Mouse (Mus musculus) thymus, postnatal 25 days (tissue): Measurements from ENCODE around the gene Pam.
"Not testable (repeated sequence)": the region's sequence is repeated elsewhere in the genome, so short reads cannot be mapped to it uniquely, and the experiment has no call there.

Source experiments
- DNase-seq: peaks from one replicate; pipeline ENCODE4 v3.0.0; 2022

The Pam gene

DNA sequence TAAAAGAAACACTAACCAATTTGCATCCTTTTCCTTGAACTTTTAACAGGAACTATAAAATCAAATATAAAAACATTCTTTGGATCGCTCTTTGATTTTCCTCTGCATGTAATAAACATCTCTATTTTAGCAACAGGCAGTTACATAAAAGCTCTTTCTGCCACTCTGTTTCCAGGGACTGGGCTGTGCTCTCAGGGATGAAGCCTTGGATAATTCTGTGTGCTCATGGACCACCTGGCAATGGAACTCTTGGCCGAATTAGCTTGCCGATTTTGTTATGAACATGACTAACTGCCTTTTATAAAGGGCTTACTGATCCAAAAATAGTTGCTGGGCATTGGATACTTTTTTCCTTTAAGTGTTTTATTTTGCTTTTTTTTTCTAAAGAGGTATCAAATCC, 134.8 kb downstream of the Pam start:
- no peak for DNase-seq

- no peak for DNase-seq
These were observed 135.3 kb downstream of the Pam start for GRCm38 (mm10) chr1:97960124-97960523.

DNA sequence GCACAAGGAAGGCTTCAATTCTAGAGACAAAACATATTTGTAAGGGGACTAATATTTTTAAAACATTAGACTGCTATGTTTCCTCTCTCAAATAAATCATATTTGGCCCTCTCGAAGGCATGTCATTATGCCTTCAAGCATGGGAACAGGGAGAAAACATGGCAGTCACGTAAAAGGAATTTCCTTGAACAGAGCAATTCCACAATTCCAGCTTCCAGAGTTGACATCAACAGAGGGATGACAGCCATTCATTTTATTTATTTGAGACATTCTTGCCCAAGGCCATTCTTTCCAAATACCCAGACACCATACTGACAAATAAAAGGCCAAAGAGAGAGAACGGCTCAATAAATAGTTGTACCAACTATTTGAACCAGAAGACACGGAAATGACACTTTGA, 136.7 kb downstream of the Pam start:
- DNase-seq = no peak

- not testable (repeated sequence) for DNase-seq
These were observed 146.2 kb downstream of the Pam start for GRCm38 (mm10) chr1:97949258-97949657.

GRCm38 (mm10) chr1:97947100-97947499, 148.3 kb downstream of the Pam start:
- DNase-seq = no peak

- no peak for DNase-seq
These were observed 151.4 kb downstream of the Pam start for GRCm38 (mm10) chr1:97943908-97944608.

DNA sequence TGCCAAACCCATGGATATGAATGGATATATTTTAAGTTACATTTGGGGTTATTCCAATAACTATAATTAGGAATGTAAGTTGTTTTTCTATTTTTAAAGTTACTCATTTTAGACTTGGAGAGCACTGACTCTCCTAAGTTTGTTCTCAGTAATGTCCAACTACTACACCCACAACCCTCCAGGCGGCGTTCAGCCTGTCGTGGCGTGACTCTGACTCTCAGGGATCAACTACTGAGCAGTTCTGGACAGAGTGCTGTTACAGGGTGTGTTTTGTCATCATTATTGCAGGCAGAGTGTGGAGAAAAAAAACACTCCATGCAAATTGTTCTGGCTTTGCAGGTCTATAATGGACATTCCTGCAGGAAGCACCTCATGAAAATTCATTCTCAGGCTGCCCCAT, 152.0 kb downstream of the Pam start:
- no peak for DNase-seq

DNA sequence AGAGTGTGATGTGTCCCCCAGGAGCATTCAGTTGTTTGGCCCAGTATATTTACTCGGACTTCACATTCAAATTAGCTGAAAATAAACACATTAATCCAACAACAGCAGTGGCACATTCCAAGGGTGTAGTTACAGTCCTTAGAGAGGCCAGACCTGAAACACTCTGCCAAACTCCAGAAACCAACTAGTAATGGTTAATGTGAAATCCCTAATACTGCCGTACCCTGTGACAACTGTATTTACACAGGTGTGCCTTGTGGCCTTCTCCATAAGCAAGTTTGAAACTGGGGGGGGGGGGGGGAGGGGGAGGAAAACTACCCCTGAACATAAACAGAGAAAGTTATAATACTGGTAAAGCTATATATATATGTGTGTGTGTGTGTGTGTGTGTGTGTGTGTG, 152.5 kb downstream of the Pam start:
- no peak for DNase-seq

DNA sequence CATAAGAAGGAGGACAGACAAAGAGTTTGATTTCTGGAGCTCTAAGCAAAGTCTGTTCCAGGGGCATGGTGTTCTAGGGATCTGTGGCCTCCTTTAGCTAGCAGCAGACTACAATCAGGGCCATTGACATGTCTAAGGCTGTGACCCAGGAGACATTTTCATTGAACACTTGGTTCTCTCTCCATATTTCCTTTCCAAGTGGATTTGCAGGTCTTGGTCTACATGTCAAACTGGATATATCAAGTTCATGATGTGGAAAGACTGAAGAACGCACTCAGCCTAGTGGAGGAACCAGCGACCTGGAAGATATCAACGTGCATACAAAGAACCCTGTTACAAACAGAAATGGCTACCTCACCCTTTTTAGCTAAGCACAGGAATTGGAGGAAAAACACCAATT, 156.9 kb downstream of the Pam start:
- no peak for DNase-seq

DNA sequence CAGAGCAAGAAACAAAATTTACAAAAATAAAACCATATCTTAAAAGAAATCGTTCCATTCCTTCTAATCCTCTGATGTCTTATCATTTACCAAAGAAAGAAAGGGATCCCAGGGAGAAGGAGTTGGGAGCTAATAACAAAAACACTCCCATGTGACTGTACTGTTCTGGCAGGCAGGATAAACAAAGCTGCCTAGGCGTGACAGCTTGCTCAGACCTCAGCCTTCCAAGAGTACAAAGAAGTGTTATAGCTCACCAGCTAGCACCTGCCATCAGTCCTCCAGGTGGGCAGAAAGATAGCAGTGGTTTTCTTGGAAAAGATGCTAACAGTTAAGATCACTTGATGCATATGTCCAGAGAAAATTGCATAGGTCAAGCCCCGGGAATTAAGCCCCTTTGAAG, 157.4 kb downstream of the Pam start:
- DNase-seq = no peak

GRCm38 (mm10) chr1:97934940-97935339, 160.5 kb downstream of the Pam start:
- no peak for DNase-seq

DNA sequence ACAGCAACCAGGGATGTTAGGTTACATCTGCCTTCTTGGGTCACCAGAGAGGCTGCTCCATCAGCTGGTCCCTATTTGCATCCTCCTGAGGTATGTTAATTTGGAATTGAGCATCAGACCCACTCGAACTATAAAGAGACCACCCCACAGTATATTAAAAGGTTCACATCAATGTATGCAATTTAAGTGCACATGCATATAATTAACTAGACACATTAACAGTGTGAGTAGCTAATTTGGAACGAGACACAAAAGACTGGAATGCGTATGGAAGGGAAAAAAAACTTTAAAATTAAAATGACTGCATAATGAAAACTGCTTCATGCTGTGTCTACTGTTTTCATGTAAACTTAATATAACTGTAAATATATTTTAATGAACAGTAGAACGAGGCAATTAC, 164.2 kb downstream of the Pam start:
- no peak for DNase-seq

DNA sequence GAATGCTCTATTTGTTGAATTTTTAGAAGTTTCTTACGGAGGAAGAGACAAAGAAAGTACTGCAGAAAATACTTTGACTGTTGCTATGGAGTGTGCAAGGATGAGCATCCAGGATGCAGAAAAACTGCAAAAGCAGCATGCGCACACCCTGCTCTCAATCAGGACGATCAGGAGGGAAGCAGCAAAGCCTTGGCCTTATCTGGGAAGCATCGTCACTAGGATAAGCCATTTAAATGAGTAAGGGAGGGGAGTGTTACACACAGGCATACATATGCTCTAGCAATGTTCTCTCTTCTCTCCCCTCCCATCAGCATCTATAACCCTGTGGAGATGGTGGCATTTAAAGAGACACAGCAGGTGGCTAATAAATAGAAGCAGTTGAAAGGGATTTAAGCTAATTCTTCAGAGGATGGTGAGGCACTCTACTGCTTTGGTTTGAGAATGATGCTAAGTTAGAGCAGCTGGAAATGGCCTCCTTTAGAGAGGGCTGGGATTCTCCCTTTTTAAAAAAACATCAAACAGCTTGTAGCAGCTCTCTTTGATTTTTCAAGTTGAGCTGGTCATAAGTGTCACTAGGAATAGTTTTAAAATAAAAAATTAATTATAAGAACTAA, 165.9 kb downstream of the Pam start:
- DNase-seq = no peak

- no peak for DNase-seq
These were observed 168.7 kb downstream of the Pam start for GRCm38 (mm10) chr1:97926789-97927188.

DNA sequence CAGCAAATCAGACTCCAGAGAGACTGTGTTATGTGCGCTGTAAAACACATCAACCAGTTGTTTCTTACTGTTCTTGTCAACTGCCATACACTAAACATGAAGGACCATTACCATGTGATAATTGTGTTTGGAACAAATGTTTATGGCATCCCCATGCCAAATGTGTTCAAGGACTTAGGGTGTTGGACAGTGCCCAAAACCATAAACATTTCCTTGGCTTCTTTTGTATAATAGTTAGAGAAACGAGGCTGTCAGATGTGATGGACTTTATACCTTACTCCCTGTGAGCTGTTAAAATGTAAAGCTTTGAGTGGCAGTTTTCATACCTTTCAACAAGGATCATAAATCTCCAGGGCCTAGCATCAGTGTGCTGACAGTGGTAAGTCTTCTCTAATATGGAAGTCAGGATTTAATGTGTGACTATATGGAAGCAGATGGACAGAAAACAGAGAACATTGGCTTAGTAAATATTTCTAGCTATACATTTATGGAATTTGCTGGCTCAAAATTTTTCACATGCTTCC, 169.4 kb downstream of the Pam start:
- DNase-seq = no peak

- DNase-seq = no peak
These were observed 173.1 kb downstream of the Pam start for GRCm38 (mm10) chr1:97922395-97922794.

DNA sequence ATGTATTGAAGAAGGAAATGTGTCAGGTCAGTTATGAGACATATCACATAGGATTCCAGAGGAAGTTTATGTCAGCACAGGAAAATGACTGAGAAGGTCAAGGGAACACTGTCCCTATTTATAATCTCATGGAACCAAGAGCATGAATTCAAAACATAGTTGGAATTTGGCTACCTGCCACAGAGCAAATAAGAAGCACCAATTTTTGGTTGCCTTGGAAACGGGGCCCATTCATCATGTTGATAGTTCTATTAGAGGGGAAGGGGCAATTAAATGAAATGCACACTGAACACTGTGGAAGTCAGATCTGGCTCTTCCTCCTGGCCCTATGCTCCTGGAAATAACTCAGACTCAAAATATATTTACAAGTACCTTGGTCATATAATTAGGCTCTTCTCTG, 173.6 kb downstream of the Pam start:
- no peak for DNase-seq

DNA sequence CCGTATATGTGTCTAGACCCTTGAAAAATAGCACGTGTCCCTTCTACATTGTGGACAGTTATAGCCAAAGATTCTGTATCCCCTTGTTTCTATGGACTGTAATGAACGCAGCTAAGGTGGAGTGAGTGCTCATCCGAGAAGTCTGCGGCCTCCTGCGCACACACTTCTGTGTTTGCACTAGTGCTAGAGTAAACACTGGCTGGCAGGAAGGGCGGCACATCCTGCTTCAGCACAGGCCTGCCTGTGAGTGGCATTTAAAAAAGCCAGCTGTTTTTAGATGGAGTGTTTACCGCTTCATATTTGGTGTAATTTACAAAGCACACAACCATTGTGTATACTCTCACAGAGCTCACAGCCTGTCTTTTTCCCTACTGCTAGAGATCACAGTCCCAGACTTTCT, 177.0 kb downstream of the Pam start:
- no peak for DNase-seq

GRCm38 (mm10) chr1:97916971-97917234, 178.5 kb downstream of the Pam start:
- DNase-seq = no peak

DNA sequence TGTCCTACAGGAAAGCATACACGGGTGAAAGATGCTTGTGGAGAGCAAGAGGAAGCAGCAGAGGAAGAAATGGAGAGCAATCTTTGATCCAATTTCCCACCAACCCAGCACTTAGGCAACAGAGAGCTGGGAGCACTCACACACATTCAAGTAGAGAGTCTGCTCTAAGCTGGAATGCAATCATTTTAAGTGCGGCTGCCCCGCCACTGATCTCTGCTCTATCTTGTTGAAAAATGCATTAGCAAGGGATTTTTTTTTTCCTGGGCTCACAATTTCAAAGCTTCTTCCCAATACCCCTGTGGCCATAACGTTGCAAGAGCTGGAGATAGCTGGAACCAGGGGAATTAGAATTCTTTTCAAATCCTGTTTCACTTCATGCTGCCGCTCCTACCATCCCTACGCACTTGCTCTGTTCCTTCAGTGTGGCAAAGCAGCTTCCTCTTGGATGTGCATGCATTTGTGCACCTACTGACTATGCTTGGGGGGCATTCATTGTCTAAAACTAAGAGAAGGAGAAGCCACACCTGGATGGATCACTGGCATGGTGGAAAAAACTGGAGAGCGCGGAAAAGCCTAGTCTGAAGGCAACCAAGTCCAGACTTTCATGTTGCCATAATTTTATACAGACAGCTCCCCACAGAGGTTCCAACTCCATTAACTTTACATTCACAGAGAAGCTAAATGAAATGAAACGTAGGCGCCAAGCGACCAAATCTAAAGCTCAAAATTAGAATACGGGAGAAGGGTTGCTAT, 179.1 kb downstream of the Pam start:
- DNase-seq = no peak

DNA sequence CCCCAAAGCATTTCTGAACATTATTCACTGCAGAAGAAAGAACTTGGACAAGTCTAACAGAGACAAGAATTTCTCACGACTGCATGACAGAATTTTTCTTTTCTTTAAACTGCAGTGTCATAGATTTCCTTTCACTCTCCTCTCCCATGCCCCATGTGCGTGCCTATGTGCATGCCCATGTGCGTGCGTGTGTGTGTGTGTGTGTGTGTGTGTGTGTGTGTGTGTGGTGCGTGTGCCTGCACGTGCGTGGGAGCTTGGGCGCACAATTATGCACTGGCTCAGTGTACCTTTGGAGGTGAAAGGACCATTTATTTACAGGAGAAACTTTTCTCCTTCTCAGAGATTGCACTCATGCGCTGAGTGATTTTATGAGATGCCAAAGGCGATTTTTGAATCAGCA, 179.7 kb downstream of the Pam start:
- DNase-seq = no peak

DNA sequence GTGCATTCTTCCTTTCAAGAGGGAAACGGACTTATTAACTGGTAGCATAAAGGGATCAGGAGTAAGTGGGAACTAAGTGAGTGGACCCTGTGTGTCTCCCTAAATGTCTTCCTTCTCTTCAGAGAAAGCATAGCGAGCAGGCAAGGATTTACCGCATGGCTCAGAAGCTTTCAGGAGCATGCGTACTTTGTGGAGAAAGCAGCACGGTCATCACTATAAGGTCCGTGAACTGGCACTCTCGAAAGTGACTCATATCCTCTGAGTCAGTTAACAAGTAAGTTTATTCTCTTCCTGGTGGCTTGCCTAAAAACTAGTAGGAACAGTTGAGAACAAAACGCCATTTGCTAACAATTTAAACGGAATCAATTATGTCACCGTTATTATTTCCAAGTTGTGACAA, 184.6 kb downstream of the Pam start:
- DNase-seq = no peak

- no peak for DNase-seq
These were observed 185.9 kb downstream of the Pam start for GRCm38 (mm10) chr1:97909561-97909960.

GRCm38 (mm10) chr1:97908736-97909135, 186.7 kb downstream of the Pam start:
- no peak for DNase-seq
